Mouse (Mus musculus) spleen, adult 12 weeks (tissue): ENCODE data around the gene Cyp19a1.

Source experiments
- DNase-seq: peaks from one replicate; pipeline ENCODE4 v3.0.0; 2022; ENCODE audit warnings: low spot score

The Cyp19a1 gene

GRCm38 (mm10) chr9:54169489-54169888 is 98.4 kb downstream of the Cyp19a1 start:
- DNase-seq, result no peak

GRCm38 (mm10) chr9:54168425-54168824 is 99.5 kb downstream of the Cyp19a1 start:
- no peak for DNase-seq

- DNase-seq, result no peak
These were observed 104.8 kb downstream of the Cyp19a1 start for GRCm38 (mm10) chr9:54163117-54163516.

GRCm38 (mm10) chr9:54153679-54154078 is 114.2 kb downstream of the Cyp19a1 start:
- DNase-seq, result no peak

- no peak for DNase-seq
These were observed 128.7 kb downstream of the Cyp19a1 start for GRCm38 (mm10) chr9:54139191-54139590.
